19 mouse cellular contexts compared by ENCODE assay signal in the genomic region with DNA sequence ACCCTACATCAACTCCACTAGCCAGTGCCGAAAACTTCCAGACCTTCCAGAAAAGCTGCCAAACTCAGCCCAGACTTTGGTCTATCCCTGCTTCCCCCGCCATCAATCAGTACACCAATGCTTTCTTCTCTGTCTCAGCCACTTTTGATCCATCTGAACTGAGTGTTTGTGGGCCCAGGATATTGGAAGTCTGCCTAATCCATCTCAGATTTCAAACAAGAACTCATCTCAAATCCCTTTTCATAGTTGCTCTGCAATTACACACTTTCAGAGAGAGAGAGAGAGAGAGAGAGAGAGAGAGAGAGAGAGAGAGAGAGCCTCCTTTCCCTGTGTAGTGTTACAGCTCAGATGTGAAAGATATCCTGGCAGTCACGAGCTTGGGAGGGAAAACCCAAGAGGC.
DNase-seq lines count a peak whose midpoint lies in the region; ATAC-seq lines count a peak whose summit lies in the region.
"Had no signal": no experiment of that assay in that cellular context is flagged by ENCODE, and none has a peak within 500 bp of the region (broad histone marks: within the 10 kb centered on the region; RNA-seq: fewer than 3 reads in every experiment).

No protein-coding gene starts in this region.

- H3K4me3 ChIP-seq in embryonic facial prominence, embryonic 12.5 days: no peak overlapping the region
- H3K4me3 ChIP-seq in embryonic facial prominence, embryonic 10.5 days: no peak overlapping the region
- no peak overlapping the region for H3K4me3 ChIP-seq in neural tube, embryonic 13.5 days
- H3K4me3 ChIP-seq in neural tube, embryonic 15.5 days (replicated peaks): no peak overlapping the region
- no peak overlapping the region for H3K4me3 ChIP-seq in kidney, embryonic 15.5 days (replicated peaks)
- H3K4me3 ChIP-seq: forebrain, embryonic 13.5 days; heart, adult 2 months; heart, embryonic 15.5 days; hindbrain, embryonic 13.5 days had no signal

- H3K36me3 ChIP-seq in embryonic facial prominence, embryonic 12.5 days: no peaks in the 10 kb centered on the region
- H3K36me3 ChIP-seq in embryonic facial prominence, embryonic 10.5 days (replicated peaks): no peaks in the 10 kb centered on the region
- H3K36me3 ChIP-seq in neural tube, embryonic 13.5 days: no peaks in the 10 kb centered on the region
- no peaks in the 10 kb centered on the region for H3K36me3 ChIP-seq in neural tube, embryonic 15.5 days
- no peaks in the 10 kb centered on the region for H3K36me3 ChIP-seq in kidney, embryonic 15.5 days
- H3K36me3 ChIP-seq: heart, embryonic 15.5 days; hindbrain, embryonic 13.5 days had no signal

- H3K27me3 ChIP-seq in embryonic facial prominence, embryonic 12.5 days: no peaks in the 10 kb centered on the region
- H3K27me3 ChIP-seq in embryonic facial prominence, embryonic 10.5 days (replicated peaks; ENCODE audit: low read depth, poor library complexity, severe bottlenecking): no peaks in the 10 kb centered on the region
- no peaks in the 10 kb centered on the region for H3K27me3 ChIP-seq in neural tube, embryonic 13.5 days
- no peaks in the 10 kb centered on the region for H3K27me3 ChIP-seq in neural tube, embryonic 15.5 days (replicated peaks)
- H3K27me3 ChIP-seq in kidney, embryonic 15.5 days: no peaks in the 10 kb centered on the region
- H3K27me3 ChIP-seq: forebrain, embryonic 13.5 days; heart, embryonic 15.5 days; hindbrain, embryonic 13.5 days had no signal

- 0 out of 2 replicates have a peak, but pooled peaks cover 3% of the 10 kb centered on the region for H3K9me3 ChIP-seq in embryonic facial prominence, embryonic 12.5 days
- no peaks in the 10 kb centered on the region for H3K9me3 ChIP-seq in embryonic facial prominence, embryonic 10.5 days
- no peaks in the 10 kb centered on the region for H3K9me3 ChIP-seq in neural tube, embryonic 13.5 days
- H3K9me3 ChIP-seq in neural tube, embryonic 15.5 days (replicated peaks): no peaks in the 10 kb centered on the region
- H3K9me3 ChIP-seq in kidney, embryonic 15.5 days (replicated peaks): 0 out of 2 replicates have a peak, but pooled peaks cover 3% of the 10 kb centered on the region
- H3K9me3 ChIP-seq: heart, embryonic 15.5 days; hindbrain, embryonic 13.5 days had no signal

- H3K4me1 ChIP-seq in embryonic facial prominence, embryonic 12.5 days: 0 out of 2 replicates have a peak, but pooled peaks cover 4% of the 10 kb centered on the region
- peaks cover 19% of the 10 kb centered on the region for H3K4me1 ChIP-seq in embryonic facial prominence, embryonic 10.5 days
- peaks cover 29% of the 10 kb centered on the region for H3K4me1 ChIP-seq in neural tube, embryonic 13.5 days (replicated peaks)
- peaks cover 16% of the 10 kb centered on the region for H3K4me1 ChIP-seq in neural tube, embryonic 15.5 days
- H3K4me1 ChIP-seq in kidney, embryonic 15.5 days: peaks cover 14% of the 10 kb centered on the region; the same call in 1 of the 2 replicates
- H3K4me1 ChIP-seq: heart, embryonic 15.5 days had no signal

- H3K27ac ChIP-seq in embryonic facial prominence, embryonic 12.5 days: peak overlapping the region; percentile 36; the same call in 1 of the 2 replicates
- H3K27ac ChIP-seq in embryonic facial prominence, embryonic 10.5 days (replicated peaks): no peak overlapping the region
- peak overlapping the region; percentile 89 for H3K27ac ChIP-seq in neural tube, embryonic 13.5 days (replicated peaks)
- 0 out of 2 replicates have a peak overlapping the region, but pooled peaks have one; percentile 37 for H3K27ac ChIP-seq in neural tube, embryonic 15.5 days (replicated peaks)
- H3K27ac ChIP-seq in kidney, embryonic 15.5 days: no peak overlapping the region
- H3K27ac ChIP-seq: forebrain, embryonic 13.5 days; heart, adult 2 months; heart, embryonic 15.5 days; hindbrain, embryonic 13.5 days had no signal

- H3K9ac ChIP-seq in embryonic facial prominence, embryonic 12.5 days: no peak overlapping the region
- H3K9ac ChIP-seq in neural tube, embryonic 13.5 days: no peak overlapping the region
- no peak overlapping the region for H3K9ac ChIP-seq in neural tube, embryonic 15.5 days (replicated peaks)
- no peak overlapping the region for H3K9ac ChIP-seq in kidney, embryonic 15.5 days
- H3K9ac ChIP-seq: forebrain, embryonic 13.5 days; forebrain, postnatal 0 days; heart, embryonic 15.5 days; hindbrain, embryonic 13.5 days had no signal

- ATAC-seq in embryonic facial prominence, embryonic 12.5 days (ENCODE audit: insufficient number of reproducible peaks, insufficient read depth, low FRiP score, low TSS enrichment): no peak
- ATAC-seq in neural tube, embryonic 13.5 days (ENCODE audit: low read depth): no peak
- no peak for ATAC-seq in neural tube, embryonic 15.5 days (ENCODE audit: low FRiP score)
- no peak for ATAC-seq in kidney, embryonic 15.5 days (replicated peaks; ENCODE audit: low FRiP score)
- ATAC-seq: forebrain, embryonic 13.5 days; forebrain, postnatal 0 days had no signal

- 39% methylated on average over 3 of the region's 3 CpGs for WGBS in embryonic facial prominence, embryonic 12.5 days
- WGBS in embryonic facial prominence, embryonic 10.5 days: 69% methylated on average over 3 of the region's 3 CpGs
- 75% methylated on average over 3 of the region's 3 CpGs for WGBS in neural tube, embryonic 13.5 days
- WGBS in neural tube, embryonic 15.5 days: 65% methylated on average over 3 of the region's 3 CpGs
- WGBS in kidney, embryonic 15.5 days: 54% methylated on average over 3 of the region's 3 CpGs

- H3K4me2 ChIP-seq in embryonic facial prominence, embryonic 12.5 days (replicated peaks): no peak overlapping the region
- no peak overlapping the region for H3K4me2 ChIP-seq in neural tube, embryonic 13.5 days
- no peak overlapping the region for H3K4me2 ChIP-seq in neural tube, embryonic 15.5 days
- H3K4me2 ChIP-seq in kidney, embryonic 15.5 days: no peak overlapping the region
- H3K4me2 ChIP-seq: forebrain, embryonic 13.5 days; heart, embryonic 11.5 days; heart, embryonic 15.5 days; hindbrain, embryonic 13.5 days had no signal

- DNase-seq in embryonic facial prominence, embryonic 10.5 days (ENCODE audit: low spot score): no peak
- DNase-seq in neural tube, embryonic 10.5 days (ENCODE audit: extremely low spot score, low spot score): no peak
- DNase-seq in NIH3T3 (ENCODE audit: low read depth): peak; percentile 56
- DNase-seq in kidney, postnatal 4 days: no peak
- DNase-seq: adrenal gland, postnatal 10 days; cerebellum, adult 18-20 months; cerebellum, adult 9-11 months; forebrain, postnatal 0 days; gastrocnemius, postnatal 14 days; heart, adult 2 months; heart, postnatal 14 days had no signal

Comparison
In these comparisons a context has a peak if more than half of its experiments do, and no peak if none do; other contexts are left out.
1. H3K27ac ChIP-seq: peak in embryonic facial prominence, embryonic 12.5 days (single experiment), neural tube, embryonic 13.5 days (single experiment) and neural tube, embryonic 15.5 days (single experiment); none in embryonic facial prominence, embryonic 10.5 days (single experiment) and kidney, embryonic 15.5 days (single experiment).